Mouse (Mus musculus): ENCODE results near the gene Il10rb. TPM values are rescaled to one million over a fixed set of nuclear protein-coding genes. Genes with fewer than 3 reads are reported as not detected.
"Not testable (repeated sequence)": the region's sequence is repeated elsewhere in the genome, so short reads cannot be mapped to it uniquely, and the experiment has no call there.

The Il10rb gene
- total RNA-seq, 2 experiments from 2014 or later: 36.6 to 45.8 TPM

DNA sequence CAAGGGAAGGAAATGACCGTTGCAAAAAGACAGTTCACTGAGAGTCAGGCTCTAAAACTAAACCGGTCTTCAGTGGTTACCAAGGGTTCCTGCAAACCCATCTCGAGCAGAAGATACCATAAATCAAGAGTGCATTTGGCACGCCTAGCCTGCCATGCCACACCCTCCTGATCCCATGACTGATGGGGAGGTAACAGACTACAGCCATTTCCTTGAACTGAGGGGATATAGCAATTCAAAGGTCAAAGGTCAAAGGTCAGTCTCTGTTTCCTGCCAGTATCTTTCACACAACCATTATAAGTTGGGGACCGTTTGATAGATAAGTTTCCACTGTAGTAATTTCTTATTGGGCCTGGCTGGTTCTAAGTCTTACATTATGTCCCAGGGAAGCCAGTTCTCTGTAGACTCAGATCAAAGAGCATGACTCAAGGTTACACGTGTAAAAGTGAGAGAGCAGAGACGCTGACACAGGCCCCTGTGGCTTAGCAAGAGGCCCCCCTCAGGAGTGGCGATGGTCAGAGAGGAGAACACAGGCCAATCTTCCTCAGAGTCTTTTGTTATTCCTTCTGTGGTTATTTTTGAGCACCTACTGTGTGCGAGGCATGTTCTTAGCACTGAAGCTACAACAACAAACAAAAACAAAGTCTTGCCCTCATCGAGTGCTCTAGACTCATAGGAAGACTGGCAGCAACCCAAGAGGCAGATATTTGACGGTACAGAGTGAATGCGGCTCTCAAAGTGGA lies 7.3 kb downstream of the Il10rb start:
- peak; percentile 47 for ATAC-seq (replicated peaks; ENCODE audit: poor library complexity, severe bottlenecking)

DNA sequence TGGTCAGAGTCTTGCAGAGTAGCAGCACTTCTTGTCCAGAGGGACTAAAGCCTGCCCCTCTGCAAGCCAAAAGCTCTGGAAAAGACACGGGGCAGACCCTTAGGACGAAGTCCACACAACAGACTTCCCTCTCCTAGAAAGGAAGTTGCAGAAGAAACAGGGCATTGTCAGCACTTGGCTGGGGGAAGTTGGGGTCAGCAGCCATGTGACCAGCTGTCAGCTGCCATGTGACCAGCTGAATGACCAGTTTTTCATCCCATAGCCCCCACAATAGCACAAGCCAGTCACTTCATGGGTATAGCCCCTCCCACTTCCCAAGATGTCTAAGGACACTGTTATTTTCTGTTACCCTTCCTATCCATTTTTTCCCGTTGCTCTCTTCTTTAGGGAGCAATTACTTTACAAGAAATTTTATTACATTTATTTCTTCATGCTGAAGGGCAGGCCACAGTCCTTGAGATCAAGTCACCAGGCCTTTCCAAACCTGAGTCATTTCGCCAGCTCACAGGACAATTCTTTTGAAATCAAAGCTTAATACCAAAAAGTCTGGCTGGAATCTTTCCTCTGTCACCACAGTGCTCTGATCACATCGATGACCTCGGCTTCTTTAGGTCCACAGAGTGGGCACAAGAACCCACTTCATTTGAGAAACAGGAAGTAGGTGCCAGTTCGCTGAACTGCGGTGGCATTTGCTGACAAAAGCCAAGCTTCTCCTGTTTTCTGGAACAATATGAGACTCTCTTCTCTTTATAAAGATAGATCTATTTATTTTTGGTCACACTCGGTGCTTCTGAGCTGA lies 9.6 kb downstream of the Il10rb start:
- ATAC-seq (replicated peaks; ENCODE audit: poor library complexity, severe bottlenecking): peak; percentile 64

GRCm38 (mm10) chr16:91416357-91416756 lies 10.4 kb downstream of the Il10rb start:
- ATAC-seq (replicated peaks; ENCODE audit: poor library complexity, severe bottlenecking): no peak

GRCm38 (mm10) chr16:91416938-91417337 lies 11.0 kb downstream of the Il10rb start:
- ATAC-seq (replicated peaks; ENCODE audit: poor library complexity, severe bottlenecking): no peak

GRCm38 (mm10) chr16:91418531-91418930 lies 12.6 kb downstream of the Il10rb start:
- no peak for ATAC-seq (replicated peaks; ENCODE audit: poor library complexity, severe bottlenecking)

GRCm38 (mm10) chr16:91425816-91426215 lies 19.9 kb downstream of the Il10rb start:
- no peak for ATAC-seq (replicated peaks; ENCODE audit: poor library complexity, severe bottlenecking)

DNA sequence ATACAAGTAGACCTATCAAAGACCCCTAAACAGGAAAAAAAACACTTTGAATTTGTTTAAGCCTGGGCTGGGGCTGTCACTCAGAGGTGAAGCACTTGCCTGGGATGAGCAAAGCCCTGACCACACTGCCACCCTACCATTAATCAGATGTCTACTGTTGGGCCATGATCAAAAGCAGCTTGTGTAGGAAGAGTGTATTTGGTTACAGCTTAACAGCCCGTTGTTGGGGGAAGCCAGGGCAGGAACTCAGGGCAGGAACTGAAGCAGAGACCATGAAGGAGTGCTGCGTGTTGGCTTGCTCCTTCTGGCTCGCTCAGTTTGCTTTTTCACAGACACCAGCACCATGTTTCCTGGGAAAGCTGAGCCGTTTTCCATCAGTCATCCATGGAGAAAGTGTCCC lies 20.6 kb downstream of the Il10rb start:
- no peak for ATAC-seq (replicated peaks; ENCODE audit: poor library complexity, severe bottlenecking)

DNA sequence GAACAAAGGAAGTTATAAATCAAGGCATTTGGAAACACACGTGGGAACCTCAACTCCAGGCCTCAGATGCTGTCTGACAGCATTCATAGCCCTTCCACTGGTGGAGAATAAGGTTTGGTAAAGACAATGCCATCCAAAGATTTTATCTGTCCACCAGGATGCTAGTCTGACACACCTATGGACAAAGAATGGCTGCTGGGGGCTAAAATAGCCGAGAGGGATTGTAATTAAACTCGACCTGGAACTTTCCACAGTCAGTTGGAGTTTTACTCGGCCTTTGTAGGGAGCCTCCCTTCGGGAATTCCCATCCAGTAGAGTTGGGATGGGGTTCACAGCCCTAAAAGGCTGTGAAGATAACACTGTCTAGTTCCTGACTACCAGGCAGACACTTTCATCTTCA lies 21.5 kb downstream of the Il10rb start:
- ATAC-seq (replicated peaks; ENCODE audit: poor library complexity, severe bottlenecking): no peak

DNA sequence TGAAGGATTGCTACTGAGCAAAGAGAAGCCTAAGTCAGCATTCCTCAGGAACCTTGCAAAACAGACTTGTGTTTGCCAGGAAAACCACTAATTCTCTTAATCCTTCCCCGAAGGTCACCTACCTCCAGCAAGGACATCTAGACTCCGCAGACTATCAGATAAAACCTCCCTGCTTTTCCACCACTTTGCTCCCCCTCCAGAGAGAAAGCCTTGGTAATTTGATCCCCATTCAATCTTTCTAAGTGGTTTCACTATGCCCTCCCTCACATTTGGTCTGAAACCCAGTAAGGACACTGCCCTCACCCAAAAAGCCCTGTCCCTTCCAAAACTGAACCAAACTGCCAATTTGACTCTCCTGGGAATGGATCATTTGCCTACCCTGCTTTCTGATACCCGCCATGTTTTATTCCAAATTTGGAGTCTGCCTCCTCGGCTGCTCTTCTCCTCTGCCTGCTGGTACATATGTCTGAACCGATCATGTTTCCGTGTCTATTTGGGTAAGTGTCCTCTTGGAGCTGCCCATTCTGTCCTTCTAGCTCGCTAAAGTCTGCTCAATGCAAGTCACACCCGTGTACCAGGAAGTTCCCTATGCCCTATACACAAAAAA lies 22.4 kb downstream of the Il10rb start:
- no peak for ATAC-seq (replicated peaks; ENCODE audit: poor library complexity, severe bottlenecking)

- no peak for ATAC-seq (replicated peaks; ENCODE audit: poor library complexity, severe bottlenecking)
These were observed 26.9 kb downstream of the Il10rb start for GRCm38 (mm10) chr16:91432720-91433328.

- peak; percentile 60 for ATAC-seq (replicated peaks; ENCODE audit: poor library complexity, severe bottlenecking)
These were observed 27.5 kb downstream of the Il10rb start for GRCm38 (mm10) chr16:91433329-91433933.

DNA sequence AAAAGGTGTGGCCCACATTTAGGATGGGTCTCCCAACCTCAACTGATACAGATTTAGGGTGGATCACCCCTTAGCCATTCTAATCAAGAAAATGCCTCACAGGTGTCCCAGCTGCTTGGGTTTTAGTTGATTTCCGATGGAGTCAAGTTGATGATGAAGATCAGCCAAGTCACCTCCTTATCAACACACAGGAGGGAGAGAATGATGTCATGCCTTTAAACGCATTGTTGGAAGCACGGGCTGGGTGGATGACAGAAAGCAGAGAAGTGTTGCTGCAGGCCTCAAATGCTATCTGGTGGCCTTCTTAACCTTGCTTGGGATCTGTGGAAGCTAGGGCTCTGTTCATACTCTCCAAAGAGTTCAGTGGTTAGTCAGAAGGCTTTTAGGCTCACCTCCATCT lies 28.2 kb downstream of the Il10rb start:
- ATAC-seq (replicated peaks; ENCODE audit: poor library complexity, severe bottlenecking): no peak

DNA sequence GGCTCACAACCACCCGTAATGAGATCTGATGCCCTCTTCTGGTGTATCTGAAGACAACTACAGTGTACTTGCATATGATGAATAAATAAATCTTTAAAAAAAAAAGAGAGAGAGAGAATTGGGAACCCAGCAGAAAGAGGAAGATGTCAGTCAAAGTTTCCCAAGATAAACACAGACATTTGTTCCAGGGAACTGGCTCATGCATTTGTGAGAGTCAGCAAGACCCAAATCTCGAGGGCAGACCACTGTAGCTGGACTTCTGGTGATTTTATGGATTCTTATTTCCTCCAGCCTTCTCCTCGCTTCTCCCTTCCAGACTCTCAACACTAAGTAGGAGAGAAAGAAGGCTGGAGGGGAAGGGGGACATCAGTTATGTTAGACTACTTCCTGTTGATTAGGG lies 32.1 kb downstream of the Il10rb start:
- ATAC-seq (replicated peaks; ENCODE audit: poor library complexity, severe bottlenecking): peak; percentile 57

- not testable (repeated sequence) for ATAC-seq (replicated peaks; ENCODE audit: poor library complexity, severe bottlenecking)
These were observed 32.6 kb downstream of the Il10rb start for GRCm38 (mm10) chr16:91438599-91438998.

DNA sequence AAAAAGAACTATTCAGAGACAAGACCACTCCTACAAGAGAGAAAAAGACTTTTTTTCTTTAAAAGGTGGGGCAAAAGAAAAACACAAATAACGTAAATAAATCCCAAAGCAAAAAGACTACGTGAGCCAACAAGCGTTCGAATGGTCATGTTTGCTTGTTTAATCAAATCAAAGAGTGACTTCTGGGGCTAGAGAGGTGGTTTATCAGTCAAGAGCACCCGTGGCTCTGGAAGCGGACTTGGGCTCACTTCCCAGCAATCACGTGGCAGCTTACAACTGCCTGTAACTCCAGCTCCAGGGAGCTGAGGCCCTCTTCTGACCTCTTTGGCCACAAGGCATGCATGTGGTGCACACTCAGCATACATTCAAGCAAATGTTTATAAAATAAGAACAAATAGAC lies 35.4 kb downstream of the Il10rb start:
- peak; percentile 36; the same call in 1 of the 2 replicates for ATAC-seq (replicated peaks; ENCODE audit: poor library complexity, severe bottlenecking)

GRCm38 (mm10) chr16:91441811-91442240 lies 35.9 kb downstream of the Il10rb start:
- ATAC-seq (replicated peaks; ENCODE audit: poor library complexity, severe bottlenecking): no peak

- no peak for ATAC-seq (replicated peaks; ENCODE audit: poor library complexity, severe bottlenecking)
These were observed 36.5 kb downstream of the Il10rb start for GRCm38 (mm10) chr16:91442446-91442845.

DNA sequence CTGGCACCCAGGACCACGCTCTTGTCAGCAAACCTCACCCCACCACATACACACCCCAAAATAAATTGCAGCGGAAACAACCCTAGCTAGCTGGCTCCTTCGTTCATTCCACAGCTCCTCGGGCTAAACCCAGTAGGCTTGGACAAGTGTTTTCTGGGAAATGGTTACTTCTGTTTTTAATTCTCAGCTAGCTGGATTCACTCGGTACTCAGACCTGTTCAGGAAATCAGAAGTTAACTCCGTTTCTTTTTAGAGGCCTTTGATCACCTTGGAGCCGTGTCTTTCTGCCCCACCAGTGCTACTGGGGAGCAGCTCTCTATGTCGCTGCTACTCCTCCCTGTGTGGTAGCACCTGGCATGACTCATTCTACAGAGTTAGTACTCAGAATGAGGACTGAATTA lies 37.2 kb downstream of the Il10rb start:
- ATAC-seq (replicated peaks; ENCODE audit: poor library complexity, severe bottlenecking): no peak

- no peak for ATAC-seq (replicated peaks; ENCODE audit: poor library complexity, severe bottlenecking)
These were observed 38.9 kb downstream of the Il10rb start for GRCm38 (mm10) chr16:91444847-91445246.

DNA sequence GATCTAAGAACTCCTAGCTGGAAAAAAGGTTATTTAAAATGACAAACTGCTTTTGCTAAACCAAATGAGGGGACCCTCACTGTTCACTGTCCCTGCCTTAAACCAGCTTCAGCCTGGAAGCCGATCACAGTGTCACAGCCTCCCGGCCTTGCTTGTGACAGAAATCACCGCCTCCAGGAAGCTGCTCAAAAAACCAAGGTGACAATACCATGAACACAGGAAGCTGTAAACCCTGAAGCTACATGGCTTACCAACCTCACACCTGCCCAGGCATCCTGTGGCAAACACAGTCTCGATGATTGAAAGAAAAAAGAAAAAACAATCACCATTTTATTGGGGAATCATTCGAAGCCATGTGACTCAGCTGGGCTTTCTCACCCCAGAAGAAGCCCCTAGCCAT lies 39.6 kb downstream of the Il10rb start:
- no peak for ATAC-seq (replicated peaks; ENCODE audit: poor library complexity, severe bottlenecking)

All from granulocyte monocyte progenitor cell, adult 5-6 weeks (primary cell).